Mouse (Mus musculus): ENCODE measurements around the gene F3. TPM values are rescaled to one million over a fixed set of nuclear protein-coding genes. Genes with fewer than 3 reads are reported as not detected.

F3 gene
- total and polyA plus RNA-seq, 3 experiments, result not detected

DNA sequence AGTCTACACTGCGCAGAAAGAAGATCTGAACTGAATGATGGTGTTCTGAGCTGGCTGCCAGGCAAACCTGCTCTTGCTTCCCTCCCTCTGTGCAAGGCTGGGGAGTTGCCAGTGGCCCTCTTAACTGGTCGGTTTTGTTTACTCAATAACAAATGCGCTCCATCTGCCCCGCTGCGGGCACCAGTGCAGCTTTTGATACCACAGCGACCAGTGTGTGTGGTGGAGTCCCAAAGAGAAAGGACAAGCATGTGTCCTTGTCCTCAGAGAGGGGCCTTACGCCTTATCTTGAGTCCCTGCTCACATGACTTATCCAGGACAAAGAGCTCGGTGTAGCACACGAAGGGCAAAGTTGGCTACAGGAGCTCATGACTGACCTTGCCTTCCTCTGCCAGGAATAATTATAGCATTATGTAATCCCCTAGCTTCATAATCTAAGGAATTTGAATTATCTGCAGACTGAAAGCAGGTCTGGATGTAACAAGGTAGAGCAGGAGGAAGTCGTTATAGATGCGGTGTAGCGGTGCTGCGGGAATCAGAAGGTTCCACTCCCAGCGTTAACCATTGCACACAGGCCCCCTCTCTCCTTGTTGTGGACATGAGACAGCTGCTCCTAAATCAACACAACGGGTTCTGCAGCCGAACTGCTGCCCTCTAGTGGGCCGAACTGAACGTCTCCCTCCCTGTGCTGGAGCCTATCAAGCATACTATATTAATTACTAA lies 12.8 kb downstream of the F3 start:
- no peaks in the 10 kb centered on the region for H3K4me1 ChIP-seq (ENCODE audit: control insufficient read depth in 1 of 2, insufficient read depth in 2 of 2, low read length in 2 of 2)
- H3K4me3 ChIP-seq (ENCODE audit: control insufficient read depth in 1 of 2, insufficient read depth in 1 of 2, low read depth in 2 of 2, low read length in 2 of 2), result no peak overlapping the region
- DNase-seq (ENCODE audit: low read depth, low spot score), result peak; percentile 70
- no peaks in the 10 kb centered on the region; a peak in 1 of 4 replicates for H3K27me3 ChIP-seq (ENCODE audit: control insufficient read depth in 1 of 2, insufficient read depth in 2 of 2, low read length in 2 of 2)
- TF ChIP-seq CTCF (IDR thresholded peaks at IDR 0.05 in 2 of 3, conservative IDR thresholded peaks at IDR 0.05 in 1 of 3; ENCODE audit: control insufficient read depth in 1 of 3, insufficient read depth in 1 of 3, low read depth in 2 of 3, low read length in 3 of 3, poor library complexity in 1 of 3, severe bottlenecking in 1 of 3) (peak; percentile 55 to 86 (median 82)), SMC3 (IDR thresholded peaks at IDR 0.05; ENCODE audit: low read depth, low read length) (peak; percentile 89), BHLHE40 (IDR thresholded peaks at IDR 0.05; ENCODE audit: borderline replicate concordance, low read depth, low read length) (no peak), ZC3H11A (IDR thresholded peaks at IDR 0.05; ENCODE audit: low read depth, low read length) (peak; percentile 53), NELFE (IDR thresholded peaks at IDR 0.05; ENCODE audit: low read depth, low read length) (no peak), RAD21 (IDR thresholded peaks at IDR 0.05; ENCODE audit: low read depth, low read length) (peak; percentile 59), HCFC1 (IDR thresholded peaks at IDR 0.05; ENCODE audit: low read depth, low read length) (no peak)
- no peaks in the 10 kb centered on the region for H3K9me3 ChIP-seq (replicated peaks; ENCODE audit: insufficient read depth, low read length)
- no peaks in the 10 kb centered on the region for H3K36me3 ChIP-seq (ENCODE audit: control insufficient read depth in 1 of 2, insufficient read depth in 2 of 2, low read length in 2 of 2)
- no peak overlapping the region for H3K9ac ChIP-seq (ENCODE audit: control insufficient read depth, low read depth, low read length, poor library complexity, severe bottlenecking)
- no peak overlapping the region for H3K27ac ChIP-seq (ENCODE audit: control insufficient read depth, low read depth, low read length)
- no peaks in the 10 kb centered on the region for H3K79me2 ChIP-seq (ENCODE audit: control insufficient read depth, insufficient read depth, low read length, poor library complexity)

DNA sequence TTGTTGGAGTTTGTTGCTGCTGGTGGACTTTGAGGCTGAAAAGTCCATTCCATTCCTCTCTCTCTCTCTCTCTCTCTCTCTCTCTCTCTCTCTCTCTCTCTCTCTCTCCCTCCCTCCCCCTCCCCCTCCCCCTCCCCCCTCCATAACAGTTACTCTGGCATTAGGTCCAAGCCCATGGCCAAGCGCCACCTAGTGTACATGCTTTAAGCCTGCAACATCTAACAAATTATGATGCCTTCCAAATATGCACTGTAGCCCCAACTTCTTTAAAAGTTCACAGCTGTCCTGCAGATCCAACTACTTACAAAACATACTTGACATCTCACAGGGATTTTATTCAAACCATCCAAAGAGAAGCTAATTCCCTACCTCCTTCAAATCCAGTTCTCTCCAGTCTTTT lies 14.1 kb downstream of the F3 start:
- TF ChIP-seq CTCF (IDR thresholded peaks at IDR 0.05 in 2 of 3, conservative IDR thresholded peaks at IDR 0.05 in 1 of 3; ENCODE audit: control insufficient read depth in 1 of 3, insufficient read depth in 1 of 3, low read depth in 2 of 3, low read length in 3 of 3, poor library complexity in 1 of 3, severe bottlenecking in 1 of 3) (no peak), TBP (IDR thresholded peaks at IDR 0.05; ENCODE audit: low read depth, low read length) (no peak), USF1 (IDR thresholded peaks at IDR 0.05; ENCODE audit: low read depth, low read length) (no peak), MYC (IDR thresholded peaks at IDR 0.05; ENCODE audit: low read depth, low read length) (no peak), ZC3H11A (IDR thresholded peaks at IDR 0.05; ENCODE audit: low read depth, low read length) (no peak), GATA1 (IDR thresholded peaks at IDR 0.05; ENCODE audit: low read depth, low read length) (no peak), E2F4 (IDR thresholded peaks at IDR 0.05; ENCODE audit: borderline replicate concordance, low read depth, low read length) (no peak), ELF1 (IDR thresholded peaks at IDR 0.05; ENCODE audit: low read depth, low read length) (no peak), RAD21 (IDR thresholded peaks at IDR 0.05; ENCODE audit: low read depth, low read length) (no peak), HCFC1 (IDR thresholded peaks at IDR 0.05; ENCODE audit: low read depth, low read length) (no peak), POLR2AphosphoS2 (IDR thresholded peaks at IDR 0.05; ENCODE audit: low read length) (no peak), POLR2A (IDR thresholded peaks at IDR 0.05; ENCODE audit: control insufficient read depth in 1 of 2, insufficient read depth in 1 of 2, low read depth in 1 of 2, low read length in 2 of 2, poor library complexity in 1 of 2) (no peak), MEF2A (IDR thresholded peaks at IDR 0.05; ENCODE audit: extremely low read depth, insufficient replicate concordance, low read depth, low read length, poor library complexity, severe bottlenecking) (no peak), ETS1 (IDR thresholded peaks at IDR 0.05; ENCODE audit: low read depth, low read length) (no peak), SIN3A (IDR thresholded peaks at IDR 0.05; ENCODE audit: low read length) (no peak), POLR2AphosphoS5 (IDR thresholded peaks at IDR 0.05; ENCODE audit: borderline replicate concordance, low read depth, low read length) (no peak), USF2 (IDR thresholded peaks at IDR 0.05; ENCODE audit: borderline replicate concordance in 1 of 2, insufficient read depth in 1 of 2, low read depth in 1 of 2, low read length in 2 of 2) (no peak), JUND (IDR thresholded peaks at IDR 0.05; ENCODE audit: low read depth, low read length) (no peak), RCOR1 (IDR thresholded peaks at IDR 0.05; ENCODE audit: low read depth, low read length) (no peak)
- Histone ChIP-seq H3K36me3 (ENCODE audit: control insufficient read depth in 1 of 2, insufficient read depth in 2 of 2, low read length in 2 of 2) (no peaks in the 10 kb centered on the region), H3K27me3 (ENCODE audit: control insufficient read depth in 1 of 2, insufficient read depth in 2 of 2, low read length in 2 of 2) (no peaks in the 10 kb centered on the region), H3K27ac (ENCODE audit: control insufficient read depth, low read depth, low read length) (no peak overlapping the region), H3K4me3 (ENCODE audit: control insufficient read depth in 1 of 2, insufficient read depth in 1 of 2, low read depth in 2 of 2, low read length in 2 of 2) (no peak overlapping the region), H3K4me1 (ENCODE audit: control insufficient read depth in 1 of 2, insufficient read depth in 2 of 2, low read length in 2 of 2) (no peaks in the 10 kb centered on the region), H3K9ac (ENCODE audit: control insufficient read depth, low read depth, low read length, poor library complexity, severe bottlenecking) (no peak overlapping the region), H3K9me3 (replicated peaks; ENCODE audit: insufficient read depth, low read length) (no peaks in the 10 kb centered on the region), H3K79me2 (ENCODE audit: control insufficient read depth, insufficient read depth, low read length, poor library complexity) (no peaks in the 10 kb centered on the region)
- DNase-seq (ENCODE audit: low read depth, low spot score), result no peak

Data from MEL (cell line).